Mouse (Mus musculus): ENCODE measurements around the gene Gas2.

Gene Gas2

DNA sequence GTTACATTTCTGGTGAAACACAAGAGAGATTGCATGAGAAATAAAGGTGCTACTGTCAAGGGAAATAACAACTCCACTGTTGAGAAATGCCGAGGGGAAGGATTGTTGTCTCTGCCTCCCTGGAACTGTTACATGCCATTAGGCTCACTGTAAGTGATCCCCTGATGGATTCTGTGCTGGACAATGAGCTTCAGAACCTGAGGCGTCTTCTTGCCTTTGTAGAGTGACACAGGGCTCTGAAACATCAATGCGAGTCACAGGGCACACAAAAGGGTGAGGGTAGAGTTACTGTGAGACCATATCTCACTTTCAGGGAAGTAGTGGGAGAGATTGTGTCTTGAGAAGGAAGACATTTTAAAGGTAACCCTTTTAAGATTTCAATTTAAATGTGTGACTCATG, 23.5 kb downstream of the Gas2 start:
- CTCF ChIA-PET = no interaction called here

DNA sequence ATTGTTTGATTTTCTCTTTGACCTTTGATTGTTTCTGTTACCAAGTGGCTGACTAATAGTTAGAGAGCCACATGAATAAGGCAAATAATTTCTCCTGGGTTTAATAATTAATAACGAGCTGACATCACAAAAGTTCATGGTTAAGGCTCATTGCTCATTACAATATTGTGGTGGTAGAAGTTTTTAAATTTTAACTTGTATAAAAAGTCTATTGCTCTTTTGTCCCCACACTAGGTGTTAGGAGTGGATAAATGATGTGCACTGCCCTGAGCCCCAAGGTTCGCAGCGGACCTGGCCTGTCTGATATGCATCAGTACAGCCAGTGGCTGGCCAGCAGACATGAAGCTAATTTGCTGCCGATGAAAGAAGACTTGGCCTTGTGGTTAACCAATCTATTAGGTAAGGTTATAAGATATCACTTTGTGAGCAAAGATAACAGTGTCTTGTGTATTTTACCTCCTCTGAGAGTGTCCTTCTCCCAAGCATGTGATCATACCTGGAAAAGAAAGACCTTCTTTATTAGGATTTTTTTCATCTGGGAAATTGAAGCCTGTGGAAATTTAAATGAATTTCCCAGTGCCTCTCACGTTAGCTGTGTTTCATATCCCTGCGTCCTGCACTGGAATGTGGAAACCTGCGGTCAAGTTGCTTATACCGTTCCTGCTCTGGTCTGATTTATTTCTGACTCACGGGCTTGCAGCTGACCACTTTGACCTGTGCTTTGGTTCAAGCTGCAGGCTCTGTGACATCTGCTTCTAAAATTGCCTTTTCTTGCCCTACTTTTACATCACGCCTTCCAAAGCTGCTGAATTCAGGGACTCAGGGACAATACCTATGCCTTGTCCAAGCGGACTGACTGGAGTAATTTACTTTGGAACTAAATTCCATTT, 26.1 kb downstream of the Gas2 start:
- CTCF ChIA-PET = no interaction called here

GRCm38 (mm10) chr7:51889601-51890000, 27.8 kb downstream of the Gas2 start:
- CTCF ChIA-PET = no interaction called here

GRCm38 (mm10) chr7:51892224-51892965, 30.6 kb downstream of the Gas2 start:
- CTCF ChIA-PET = no interaction called here

DNA sequence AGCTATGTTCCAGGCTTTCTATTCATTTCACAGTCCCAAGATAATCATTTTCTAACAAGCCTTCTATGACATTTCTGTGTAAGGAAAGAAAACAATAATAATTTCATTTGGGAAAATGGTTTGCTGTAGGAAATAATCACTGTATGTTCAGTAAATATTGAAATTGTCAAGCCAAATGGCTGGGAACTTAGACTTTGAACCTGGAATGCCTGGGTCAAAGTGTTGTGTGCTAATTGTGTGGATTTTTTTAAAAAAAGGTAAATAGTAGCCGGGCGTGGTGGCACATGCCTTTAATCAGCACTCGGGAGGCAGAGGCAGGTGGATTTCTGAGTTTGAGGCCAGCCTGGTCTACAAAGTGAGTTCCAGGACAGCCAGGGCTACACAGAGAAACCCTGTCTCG, 31.2 kb downstream of the Gas2 start:
- CTCF ChIA-PET = no interaction called here

GRCm38 (mm10) chr7:51894133-51894801, 32.5 kb downstream of the Gas2 start:
- CTCF ChIA-PET = no interaction called here

GRCm38 (mm10) chr7:51894939-51895338, 33.1 kb downstream of the Gas2 start:
- CTCF ChIA-PET = no interaction called here

DNA sequence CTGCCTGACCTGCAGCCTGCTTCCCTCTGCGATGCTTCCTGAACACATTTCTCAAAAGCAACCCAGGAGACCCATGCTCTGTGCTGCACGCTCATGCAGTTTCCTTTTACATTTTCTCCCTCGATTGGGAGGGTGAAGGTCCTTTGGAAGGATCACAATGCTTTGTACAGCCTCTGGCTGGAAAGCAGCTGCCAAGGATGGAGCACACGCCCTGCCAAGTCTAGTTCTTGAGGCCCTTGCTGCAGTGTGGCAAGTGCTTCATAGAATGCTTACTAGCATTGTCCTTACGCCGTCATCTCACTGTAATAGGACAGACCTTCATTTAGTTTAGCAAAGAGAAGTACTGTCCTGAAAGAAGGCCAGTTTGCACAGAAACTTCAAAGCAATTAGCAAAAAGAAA, 37.3 kb downstream of the Gas2 start:
- CTCF ChIA-PET = no interaction called here

- CTCF ChIA-PET = no interaction called here
These were observed 51.7 kb downstream of the Gas2 start for GRCm38 (mm10) chr7:51913292-51914050.

- CTCF ChIA-PET = no interaction called here
These were observed 52.3 kb downstream of the Gas2 start for GRCm38 (mm10) chr7:51914132-51914531.

GRCm38 (mm10) chr7:51928761-51929519, 67.1 kb downstream of the Gas2 start:
- CTCF ChIA-PET = no interaction called here

- CTCF ChIA-PET = no interaction called here
These were observed 69.4 kb downstream of the Gas2 start for GRCm38 (mm10) chr7:51931217-51931616.

DNA sequence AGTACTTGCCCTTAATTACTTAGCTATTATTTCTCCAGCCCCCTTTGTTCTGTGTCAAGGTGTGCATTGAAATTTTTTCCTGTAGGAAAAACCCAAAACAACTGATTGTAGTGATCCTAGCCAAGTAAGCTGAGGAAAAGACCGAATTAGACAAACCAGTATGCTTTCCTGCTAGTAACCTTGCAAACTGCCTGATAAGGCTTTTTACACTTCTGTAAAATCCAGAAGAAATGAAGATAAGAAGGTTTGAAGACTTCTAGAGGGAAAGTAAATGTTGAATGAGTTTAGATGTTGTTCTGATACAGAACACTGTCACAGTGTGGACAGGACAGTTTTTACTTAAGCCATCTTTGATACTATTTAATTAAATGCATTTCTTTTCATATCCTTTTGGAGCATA, 75.5 kb downstream of the Gas2 start:
- CTCF ChIA-PET = no interaction called here

- CTCF ChIA-PET = no interaction called here
These were observed 78.6 kb downstream of the Gas2 start for GRCm38 (mm10) chr7:51940461-51940860.

DNA sequence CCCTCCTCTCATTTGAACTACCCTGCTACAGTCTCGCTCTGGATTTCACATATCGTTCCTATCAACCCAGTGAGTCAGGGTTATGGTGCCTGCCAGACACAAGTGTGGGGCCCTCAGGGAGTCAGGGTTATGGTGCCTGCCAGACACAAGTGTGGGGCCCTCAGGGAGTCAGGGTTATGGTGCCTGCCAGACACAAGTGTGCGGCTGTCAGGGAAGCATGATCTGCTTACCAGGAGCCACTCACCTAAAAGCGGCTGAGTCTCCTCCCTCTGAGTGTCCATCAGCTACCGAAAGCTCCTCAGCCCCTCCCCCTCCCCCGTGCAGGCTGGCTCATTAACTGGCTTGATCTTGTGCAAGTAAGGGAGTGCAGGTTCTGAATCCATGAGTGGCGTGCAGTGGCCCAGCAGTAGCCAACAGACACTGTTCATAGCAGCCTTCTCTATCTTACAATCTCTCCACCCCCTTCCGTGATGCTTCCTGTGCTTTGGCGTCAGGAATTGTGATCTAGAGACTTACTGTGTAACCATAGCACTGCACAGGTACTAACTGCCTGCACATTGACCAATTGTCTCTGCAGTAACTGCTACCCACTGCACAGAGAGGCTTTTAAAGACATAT, 93.7 kb downstream of the Gas2 start:
- CTCF ChIA-PET = no interaction called here

GRCm38 (mm10) chr7:51957766-51958165, 96.0 kb downstream of the Gas2 start:
- CTCF ChIA-PET = no interaction called here

- CTCF ChIA-PET = no interaction called here
These were observed 99.0 kb downstream of the Gas2 start for GRCm38 (mm10) chr7:51960698-51961374.

- CTCF ChIA-PET = interaction anchor here (0.7 kb wide), 1 partner anchor 228 kb away, joined by 20 read pairs; no protein-coding TSS in a partner anchor
These were observed 100.6 kb downstream of the Gas2 start for GRCm38 (mm10) chr7:51962219-51962952.

DNA sequence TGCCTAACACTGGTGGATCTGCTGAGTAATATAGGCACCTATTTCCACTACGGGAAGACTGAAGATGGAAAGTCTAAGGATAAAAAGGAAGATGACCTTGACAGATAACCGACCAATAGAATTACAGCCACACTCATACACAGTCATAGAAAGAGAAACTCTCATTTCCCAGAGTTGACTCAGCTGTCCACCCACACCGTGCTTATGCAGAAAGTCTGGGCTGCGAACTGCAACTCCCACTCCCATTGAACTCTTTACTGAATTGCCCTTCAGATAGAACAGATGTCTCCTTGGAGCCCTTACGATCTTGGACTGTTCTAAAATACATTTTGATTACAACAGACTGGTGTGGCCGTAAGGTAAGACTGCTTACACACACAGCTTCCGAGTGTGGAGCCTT, 102.9 kb downstream of the Gas2 start:
- CTCF ChIA-PET = no interaction called here

DNA sequence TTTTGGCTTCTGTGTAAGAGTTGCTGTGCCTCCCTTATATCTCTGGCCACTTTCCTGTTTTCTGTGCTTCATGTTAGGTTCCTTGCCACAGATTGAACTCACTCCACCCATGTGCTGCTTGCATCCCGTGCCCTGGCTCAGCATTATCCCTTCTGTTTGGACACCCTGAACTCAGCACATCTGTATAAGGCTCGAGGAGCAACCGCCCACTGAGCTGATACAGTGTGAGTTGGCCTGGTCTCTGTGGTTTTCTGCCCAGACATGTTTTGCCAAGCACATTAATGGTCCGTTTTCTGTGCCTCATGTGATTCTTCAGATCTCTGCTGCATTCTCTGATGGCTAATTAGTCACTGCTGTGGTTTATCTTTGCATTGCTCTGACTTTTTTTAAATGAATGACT, 105.8 kb downstream of the Gas2 start:
- CTCF ChIA-PET = no interaction called here

All from spleen, embryonic (tissue).